Mouse (Mus musculus): ENCODE measurements at regions not wholly inside any gene's neighbourhood (a gene's known extent, or its start where the extent isn't known, plus 50 kb on each side); places are given as distances from the start of the nearest gene placed in this dataset.
A peak's percentile ranks its signal among the peaks of the same experiment; 100 is the strongest.

DNA sequence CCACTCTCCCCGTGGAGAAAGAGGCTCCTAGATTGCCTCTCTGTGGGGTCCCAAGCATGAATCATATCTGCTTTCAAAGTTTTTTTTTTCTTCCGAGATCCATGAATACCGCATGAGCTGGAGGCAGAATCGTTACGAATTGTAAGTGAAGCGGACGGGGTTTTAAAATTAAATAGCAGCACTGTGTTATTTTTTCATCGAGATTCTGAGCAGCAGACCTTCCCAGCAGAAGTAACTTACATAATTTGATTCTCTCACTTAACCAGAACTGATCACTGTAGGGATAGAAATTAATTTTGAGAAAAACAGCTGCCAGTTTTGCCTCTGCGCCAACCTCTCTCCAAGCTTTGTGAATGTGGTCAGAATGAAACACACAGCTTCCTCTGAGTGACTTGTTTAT is 502.5 kb upstream of the Auts2 start:
- no peak overlapping the region for H3K4me3 ChIP-seq (ENCODE audit: low read depth, low read length)
- H3K4me1 ChIP-seq (replicated peaks; ENCODE audit: control insufficient read depth, insufficient read depth, low read length), result no peaks in the 10 kb centered on the region
- no peaks in the 10 kb centered on the region for H3K27me3 ChIP-seq (replicated peaks; ENCODE audit: control insufficient read depth, insufficient read depth, low read length)
- no peak overlapping the region for H3K9ac ChIP-seq (ENCODE audit: low read depth, low read length)
- H3K9me3 ChIP-seq (ENCODE audit: control insufficient read depth), result no peaks in the 10 kb centered on the region
- H3K36me3 ChIP-seq (ENCODE audit: control insufficient read depth, insufficient read depth), result no peaks in the 10 kb centered on the region
- 76% methylated on average over 9 of the region's 9 CpGs for WGBS
- no peak for TF ChIP-seq CTCF (IDR thresholded peaks at IDR 0.05; ENCODE audit: low read depth)
- no peak for ATAC-seq
- H3K27ac ChIP-seq (ENCODE audit: low read depth, low read length), result no peak overlapping the region
- no peak overlapping the region for H3K4me2 ChIP-seq (replicated peaks; ENCODE audit: low read depth)

DNA sequence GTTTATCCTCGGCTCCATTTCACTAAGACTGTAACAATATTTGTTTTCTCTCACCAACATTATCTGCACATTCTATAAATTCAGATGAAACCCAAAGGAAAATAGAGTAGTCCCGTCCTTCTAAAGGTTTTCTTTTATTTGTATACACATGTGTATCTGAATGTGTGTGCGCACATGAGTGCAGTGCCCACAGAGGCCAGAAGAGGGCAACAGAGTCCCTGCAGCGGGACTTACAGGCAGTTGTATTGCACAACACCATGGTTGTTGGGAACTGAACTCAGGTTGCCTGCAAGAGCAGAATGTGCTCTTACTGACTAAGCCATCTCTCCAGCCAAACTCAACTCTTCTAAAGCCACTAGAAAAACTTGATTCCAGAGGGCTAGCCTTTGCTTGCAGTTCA is 484.4 kb upstream of the Auts2 start:
- Histone ChIP-seq H3K9ac (ENCODE audit: low read depth, low read length) (no peak overlapping the region), H3K4me2 (replicated peaks; ENCODE audit: low read depth) (no peak overlapping the region), H3K27me3 (replicated peaks; ENCODE audit: control insufficient read depth, insufficient read depth, low read length) (no peaks in the 10 kb centered on the region), H3K36me3 (ENCODE audit: control insufficient read depth, insufficient read depth) (no peaks in the 10 kb centered on the region), H3K4me1 (replicated peaks; ENCODE audit: control insufficient read depth, insufficient read depth, low read length) (no peaks in the 10 kb centered on the region), H3K27ac (ENCODE audit: low read depth, low read length) (no peak overlapping the region), H3K4me3 (ENCODE audit: low read depth, low read length) (no peak overlapping the region), H3K9me3 (ENCODE audit: control insufficient read depth) (peaks cover 5% of the 10 kb centered on the region; the same call in 1 of the 2 replicates)
- ATAC-seq, result no peak
- WGBS, result 88% methylated on average over 4 of the region's 4 CpGs
- TF ChIP-seq CTCF (IDR thresholded peaks at IDR 0.05; ENCODE audit: low read depth), result peak; percentile 42

DNA sequence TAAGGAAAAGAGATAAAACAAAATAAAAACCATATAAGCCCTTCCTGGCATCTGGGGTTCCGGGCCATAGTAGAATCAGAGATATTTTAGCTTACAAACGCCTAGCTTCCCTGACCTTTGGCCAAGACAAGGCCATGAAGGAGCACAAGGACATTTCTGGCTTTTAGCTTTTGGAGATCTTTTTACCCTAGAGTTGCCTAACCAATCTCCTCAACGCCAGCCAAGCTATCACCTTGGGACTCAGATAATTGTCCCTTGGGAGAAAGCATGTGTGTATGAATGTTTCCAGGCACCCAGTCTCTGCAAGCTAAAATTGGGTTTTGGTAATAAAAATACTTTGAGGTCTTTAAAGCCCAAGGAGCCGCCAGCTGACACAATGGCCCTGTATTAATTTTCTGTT is 482.0 kb upstream of the Auts2 start:
- H3K9ac ChIP-seq (ENCODE audit: low read depth, low read length), result no peak overlapping the region
- no peak overlapping the region for H3K4me3 ChIP-seq (ENCODE audit: low read depth, low read length)
- peaks cover 5% of the 10 kb centered on the region; the same call in 1 of the 2 replicates for H3K9me3 ChIP-seq (ENCODE audit: control insufficient read depth)
- TF ChIP-seq CTCF (IDR thresholded peaks at IDR 0.05; ENCODE audit: low read depth), result no peak
- H3K4me2 ChIP-seq (replicated peaks; ENCODE audit: low read depth), result no peak overlapping the region
- no peaks in the 10 kb centered on the region for H3K27me3 ChIP-seq (replicated peaks; ENCODE audit: control insufficient read depth, insufficient read depth, low read length)
- ATAC-seq, result no peak
- H3K36me3 ChIP-seq (ENCODE audit: control insufficient read depth, insufficient read depth), result no peaks in the 10 kb centered on the region
- 64% methylated on average over 4 of the region's 4 CpGs for WGBS
- H3K27ac ChIP-seq (ENCODE audit: low read depth, low read length), result no peak overlapping the region
- no peaks in the 10 kb centered on the region for H3K4me1 ChIP-seq (replicated peaks; ENCODE audit: control insufficient read depth, insufficient read depth, low read length)

DNA sequence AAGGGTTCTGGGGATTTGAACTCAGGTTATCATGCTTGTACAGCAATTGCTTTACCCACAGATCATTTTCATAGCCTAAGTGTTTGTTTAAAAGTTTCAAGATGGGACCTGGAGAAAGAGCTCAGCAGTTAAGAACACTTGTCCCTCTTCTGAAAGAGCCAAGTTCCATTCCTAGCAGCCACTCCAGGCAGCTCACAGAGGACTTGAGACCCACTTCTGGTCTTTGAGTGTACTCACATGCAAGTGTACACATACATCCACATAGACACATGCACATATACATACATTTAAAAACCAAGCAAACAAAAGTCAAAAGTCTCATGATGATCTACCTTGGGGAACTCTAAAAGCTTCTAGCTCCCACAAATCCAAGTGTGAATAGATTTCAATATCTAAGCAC is 477.7 kb upstream of the Auts2 start:
- Histone ChIP-seq H3K27ac (ENCODE audit: low read depth, low read length) (no peak overlapping the region), H3K9ac (ENCODE audit: low read depth, low read length) (no peak overlapping the region), H3K4me3 (ENCODE audit: low read depth, low read length) (no peak overlapping the region), H3K36me3 (ENCODE audit: control insufficient read depth, insufficient read depth) (no peaks in the 10 kb centered on the region), H3K4me2 (replicated peaks; ENCODE audit: low read depth) (no peak overlapping the region), H3K27me3 (replicated peaks; ENCODE audit: control insufficient read depth, insufficient read depth, low read length) (no peaks in the 10 kb centered on the region), H3K9me3 (ENCODE audit: control insufficient read depth) (no peaks in the 10 kb centered on the region), H3K4me1 (replicated peaks; ENCODE audit: control insufficient read depth, insufficient read depth, low read length) (no peaks in the 10 kb centered on the region)
- TF ChIP-seq CTCF (IDR thresholded peaks at IDR 0.05; ENCODE audit: low read depth), result no peak
- no peak for ATAC-seq

DNA sequence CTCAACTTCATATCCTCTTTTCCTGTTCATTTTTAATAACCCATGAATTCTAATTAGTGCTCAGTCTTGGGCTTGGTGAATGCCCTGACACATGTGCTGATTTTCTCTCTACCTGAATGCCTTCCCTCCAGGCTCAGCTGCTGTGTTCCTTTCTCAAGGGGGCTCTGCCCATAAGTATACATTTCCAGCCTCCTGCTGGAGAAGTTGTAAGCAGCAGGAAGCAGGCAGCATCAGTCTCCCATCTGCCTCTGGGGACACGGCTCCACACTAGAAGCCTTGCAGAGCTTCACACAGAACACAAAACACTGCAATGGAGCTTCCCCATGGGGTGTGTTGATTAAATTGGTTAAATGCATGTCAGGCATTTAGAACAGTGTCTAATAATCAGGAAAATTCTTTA is 477.0 kb upstream of the Auts2 start:
- TF ChIP-seq CTCF (IDR thresholded peaks at IDR 0.05; ENCODE audit: low read depth), result peak; percentile 24; the same call in 1 of the 2 replicates
- Histone ChIP-seq H3K36me3 (ENCODE audit: control insufficient read depth, insufficient read depth) (no peaks in the 10 kb centered on the region), H3K4me2 (replicated peaks; ENCODE audit: low read depth) (no peak overlapping the region), H3K9me3 (ENCODE audit: control insufficient read depth) (no peaks in the 10 kb centered on the region), H3K4me3 (ENCODE audit: low read depth, low read length) (no peak overlapping the region), H3K4me1 (replicated peaks; ENCODE audit: control insufficient read depth, insufficient read depth, low read length) (no peaks in the 10 kb centered on the region), H3K27me3 (replicated peaks; ENCODE audit: control insufficient read depth, insufficient read depth, low read length) (no peaks in the 10 kb centered on the region), H3K27ac (ENCODE audit: low read depth, low read length) (no peak overlapping the region), H3K9ac (ENCODE audit: low read depth, low read length) (no peak overlapping the region)
- no peak for ATAC-seq
- WGBS, result 43% methylated on average over 1 of the region's 1 CpGs

DNA sequence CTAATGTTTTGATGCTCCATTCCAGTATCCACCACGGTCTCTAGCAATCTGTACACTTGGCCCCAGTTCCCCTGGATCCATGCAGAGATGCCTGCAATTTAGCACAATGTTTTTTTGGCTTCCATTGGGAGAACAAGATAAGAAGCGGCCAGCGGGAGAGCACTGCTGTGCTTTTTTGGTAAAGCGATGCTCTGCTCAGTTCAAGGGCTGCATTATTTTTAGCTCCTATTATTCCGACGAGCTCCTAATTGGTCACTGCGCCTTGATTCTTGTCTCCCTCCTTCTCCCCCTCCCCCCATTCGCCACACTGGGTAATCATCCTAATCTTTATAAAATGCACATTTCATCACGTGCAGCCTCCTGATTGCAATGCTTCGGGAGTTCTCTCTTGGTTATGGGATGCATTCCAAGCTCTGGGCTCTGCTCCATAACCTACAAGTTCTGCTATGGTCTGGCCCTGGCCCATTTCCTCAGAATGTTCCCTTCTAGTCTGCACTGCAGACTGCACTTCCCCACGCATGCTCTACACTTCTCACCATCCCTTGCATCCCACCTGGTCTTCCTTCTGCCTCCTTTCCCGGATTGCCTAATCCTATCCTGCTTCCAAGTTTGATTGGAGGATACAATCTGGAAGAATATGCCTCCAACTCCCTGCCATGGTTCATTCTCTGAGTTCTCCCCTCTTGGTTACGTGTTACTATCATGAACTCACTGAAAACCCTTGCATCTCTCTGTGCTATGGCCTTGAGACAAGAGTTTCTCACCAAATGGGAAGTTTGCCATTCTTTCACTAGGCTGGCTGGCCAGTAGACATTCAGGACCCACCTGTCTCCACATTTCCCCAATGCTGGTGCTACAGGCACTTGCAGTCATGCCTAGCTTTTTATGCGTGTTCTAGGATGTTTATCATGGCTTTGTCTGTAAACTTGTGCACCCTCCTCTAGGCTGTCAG is 467.8 kb upstream of the Auts2 start:
- no peak overlapping the region for H3K4me2 ChIP-seq (replicated peaks; ENCODE audit: low read depth)
- TF ChIP-seq CTCF (IDR thresholded peaks at IDR 0.05; ENCODE audit: low read depth), result no peak
- no peaks in the 10 kb centered on the region for H3K27me3 ChIP-seq (replicated peaks; ENCODE audit: control insufficient read depth, insufficient read depth, low read length)
- no peak for ATAC-seq
- 84% methylated on average over 14 of the region's 14 CpGs for WGBS
- no peaks in the 10 kb centered on the region for H3K9me3 ChIP-seq (ENCODE audit: control insufficient read depth)
- no peak overlapping the region for H3K27ac ChIP-seq (ENCODE audit: low read depth, low read length)
- no peak overlapping the region for H3K4me3 ChIP-seq (ENCODE audit: low read depth, low read length)
- no peak overlapping the region for H3K9ac ChIP-seq (ENCODE audit: low read depth, low read length)
- no peaks in the 10 kb centered on the region for H3K36me3 ChIP-seq (ENCODE audit: control insufficient read depth, insufficient read depth)
- no peaks in the 10 kb centered on the region for H3K4me1 ChIP-seq (replicated peaks; ENCODE audit: control insufficient read depth, insufficient read depth, low read length)
